Mouse (Mus musculus): ENCODE measurements at regions not wholly inside any gene's neighbourhood (a gene's known extent, or its start where the extent isn't known, plus 50 kb on each side); places are given as distances from the start of the nearest gene placed in this dataset.

GRCm38 (mm10) chr5:149908376-149909078 lies 109.9 kb upstream of the Rxfp2 start:
- no peak for DNase-seq (ENCODE audit: low spot score)

- no peak for DNase-seq (ENCODE audit: low spot score)
Measured at GRCm38 (mm10) chr5:149909108-149909739, 109.3 kb upstream of the Rxfp2 start.

- DNase-seq (ENCODE audit: low spot score) = no peak
Measured at GRCm38 (mm10) chr5:149909971-149910370, 108.5 kb upstream of the Rxfp2 start.

- no peak for DNase-seq (ENCODE audit: low spot score)
Measured at GRCm38 (mm10) chr5:149911968-149912367, 106.5 kb upstream of the Rxfp2 start.

DNA sequence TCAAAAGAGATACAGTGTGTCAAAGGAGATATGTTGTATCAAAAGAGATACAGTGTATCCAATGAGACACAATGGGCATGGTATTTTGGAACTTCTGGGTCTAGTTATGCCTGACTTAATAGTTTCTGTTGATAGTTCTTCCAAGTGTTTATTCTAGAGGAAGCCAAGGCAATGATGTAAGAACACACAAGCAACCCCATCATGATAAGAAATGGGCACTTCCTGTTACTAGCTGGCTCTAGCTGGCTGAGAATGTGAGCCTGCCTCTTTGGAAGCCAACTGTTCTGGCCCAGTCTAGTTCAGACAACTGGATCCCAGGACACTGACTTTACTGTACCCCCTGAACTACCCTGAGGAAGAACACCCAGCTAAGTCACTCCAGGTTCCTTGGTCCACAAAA lies 102.7 kb upstream of the Rxfp2 start:
- DNase-seq (ENCODE audit: low spot score) = no peak

DNA sequence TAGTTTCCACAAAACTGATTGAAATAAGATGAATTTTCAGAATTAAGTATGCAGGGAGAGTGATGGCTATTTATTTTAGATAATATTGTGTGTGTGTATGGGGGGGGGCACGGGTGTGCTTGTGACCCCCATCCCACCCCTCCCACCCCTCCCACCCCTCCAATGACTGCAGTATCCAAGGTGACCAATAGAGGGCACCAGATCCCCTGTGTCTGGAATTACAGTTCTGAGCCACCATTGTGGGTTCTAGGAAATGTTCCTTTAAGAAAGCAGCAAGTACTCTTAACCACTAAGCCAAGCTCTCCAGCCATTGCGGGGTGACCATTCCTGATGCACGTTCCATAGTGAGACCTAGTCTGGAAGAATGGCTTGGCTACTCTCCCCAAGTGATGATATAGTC lies 101.1 kb upstream of the Rxfp2 start:
- DNase-seq (ENCODE audit: low spot score) = no peak

GRCm38 (mm10) chr5:149919097-149919496 lies 99.4 kb upstream of the Rxfp2 start:
- no peak for DNase-seq (ENCODE audit: low spot score)

GRCm38 (mm10) chr5:149920326-149920725 lies 98.1 kb upstream of the Rxfp2 start:
- no peak for DNase-seq (ENCODE audit: low spot score)

DNA sequence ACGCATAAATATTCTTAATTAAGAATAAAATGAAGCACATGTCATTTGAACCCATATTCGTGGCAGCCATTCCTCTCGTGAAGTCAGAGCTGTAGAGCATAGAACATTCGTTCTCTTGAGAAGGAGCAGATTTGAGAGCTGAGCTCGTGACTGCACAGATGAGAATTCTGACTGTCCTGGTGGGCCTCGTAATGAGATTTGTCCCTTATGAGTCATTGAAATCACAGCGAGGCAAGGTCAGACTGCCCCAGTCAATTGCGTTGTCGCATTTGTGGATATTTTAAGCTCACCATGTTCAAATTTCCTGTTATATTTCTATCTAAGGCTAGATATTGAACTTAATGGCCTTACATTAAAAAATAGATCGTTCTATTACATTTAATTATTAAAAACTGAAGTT lies 94.0 kb upstream of the Rxfp2 start:
- no peak for DNase-seq (ENCODE audit: low spot score)

GRCm38 (mm10) chr5:149926786-149927185 lies 91.7 kb upstream of the Rxfp2 start:
- no peak for DNase-seq (ENCODE audit: low spot score)

DNA sequence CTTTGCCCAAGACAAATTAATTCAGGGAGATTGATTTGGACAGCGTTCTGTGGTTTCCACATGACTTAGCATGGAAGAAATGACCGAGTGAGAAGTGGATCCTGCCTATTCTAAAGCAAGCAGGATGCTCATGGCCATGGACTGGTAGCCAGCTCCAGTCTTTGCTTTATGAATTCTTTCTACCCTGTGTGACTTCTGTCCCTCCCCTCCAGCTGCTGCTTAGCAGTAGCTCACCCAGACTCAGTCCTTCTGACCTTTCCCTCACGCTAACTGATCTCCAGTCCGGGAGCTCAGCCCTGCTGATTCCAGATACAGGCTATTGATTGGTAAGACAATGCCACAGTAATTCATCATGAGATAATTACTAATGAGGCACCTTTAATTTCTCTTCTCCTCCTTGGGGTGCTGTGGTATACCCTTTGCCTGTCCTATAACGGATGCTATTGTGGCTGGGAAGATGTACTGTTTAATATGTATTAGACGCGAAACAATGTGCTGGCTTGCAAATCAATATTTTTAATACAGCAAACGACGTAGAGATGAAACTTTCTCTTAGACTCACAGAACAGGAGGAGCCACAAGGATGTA lies 86.8 kb upstream of the Rxfp2 start:
- DNase-seq (ENCODE audit: low spot score) = no peak

DNA sequence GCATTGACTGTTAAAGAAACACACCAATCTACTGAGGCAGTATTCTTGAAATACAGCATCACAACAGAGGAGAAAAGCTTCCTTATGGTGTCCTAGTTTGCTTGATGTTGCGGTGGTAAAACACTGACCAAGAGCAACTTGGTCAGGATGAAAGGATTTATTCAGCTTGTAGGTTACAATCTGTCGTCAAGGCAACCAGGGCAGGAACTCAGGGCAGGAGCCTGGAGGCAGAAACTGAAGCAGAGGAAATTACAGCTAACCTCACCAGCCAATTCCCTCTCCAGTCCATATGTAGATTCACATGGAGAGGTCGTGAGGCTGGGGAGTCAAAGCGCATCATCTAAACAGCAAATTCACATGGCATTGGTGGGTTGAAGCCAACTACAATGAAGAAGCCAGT lies 86.3 kb upstream of the Rxfp2 start:
- no peak for DNase-seq (ENCODE audit: low spot score)

DNA sequence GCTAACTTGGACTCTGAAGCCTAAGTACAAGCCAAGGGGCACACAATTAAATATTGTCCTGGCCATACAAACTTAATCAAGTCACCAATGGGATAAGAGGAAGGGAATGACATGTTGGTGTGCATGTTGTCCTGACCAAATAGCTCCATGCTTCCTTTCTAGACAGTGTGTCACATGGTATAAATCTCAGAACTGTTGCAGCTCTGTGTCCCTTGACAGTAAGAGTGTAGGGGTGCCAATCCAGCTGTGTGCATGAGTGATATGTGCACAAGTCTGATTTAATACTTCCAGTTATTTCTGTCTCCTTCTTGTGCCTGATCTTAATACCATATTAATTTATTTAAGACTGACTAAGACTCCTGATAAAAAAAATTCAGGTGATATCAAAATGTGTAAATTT lies 72.8 kb upstream of the Rxfp2 start:
- no peak for DNase-seq (ENCODE audit: low spot score)

GRCm38 (mm10) chr5:149947491-149947890 lies 71.0 kb upstream of the Rxfp2 start:
- DNase-seq (ENCODE audit: low spot score) = no peak

GRCm38 (mm10) chr5:149956931-149957330 lies 61.5 kb upstream of the Rxfp2 start:
- DNase-seq (ENCODE audit: low spot score) = no peak

GRCm38 (mm10) chr5:149961178-149961577 lies 57.3 kb upstream of the Rxfp2 start:
- no peak for DNase-seq (ENCODE audit: low spot score)

DNA sequence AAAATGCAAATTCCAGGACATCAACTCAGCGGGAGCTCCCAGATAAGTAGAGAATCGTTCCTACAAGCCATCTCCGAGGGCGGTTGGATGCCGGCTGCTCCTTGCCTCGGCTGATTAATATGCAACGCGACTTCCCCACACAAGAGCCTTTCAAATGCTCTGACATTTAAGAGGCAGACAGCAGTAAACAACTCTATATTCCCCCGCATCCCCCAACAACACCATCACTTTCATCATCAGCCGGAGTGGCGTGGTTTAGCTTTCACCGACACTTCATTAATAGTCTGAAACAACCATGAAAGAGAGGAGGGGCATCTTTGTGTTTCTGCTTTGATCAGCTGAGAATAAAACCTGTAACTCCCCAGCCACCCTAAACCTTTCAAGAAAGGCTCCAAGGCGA lies 53.7 kb upstream of the Rxfp2 start:
- no peak for DNase-seq (ENCODE audit: low spot score)

All from urinary bladder, adult 2 months (tissue).